Mouse (Mus musculus): ENCODE measurements around the gene Slco2b1. TPM values are rescaled to one million over a fixed set of nuclear protein-coding genes. Genes with fewer than 3 reads are reported as not detected.
"Not testable (repeated sequence)": the region's sequence is repeated elsewhere in the genome, so short reads cannot be mapped to it uniquely, and the experiment has no call there.

Slco2b1 gene
- 2.1 and 3.2 TPM in 2 replicates for polyA plus RNA-seq (2016; fragmentation: Nextera tagmentation; extraction: Ambion mirVana)

GRCm38 (mm10) chr7:99711166-99711565, at the start of gene Slco2b1:
Slco2b1 (minus strand) TSS chr7:99711340.
- peaks cover 5% of the 10 kb centered on the region; the same call in 1 of the 2 replicates for H3K27me3 ChIP-seq (ENCODE audit: low read depth, poor library complexity, severe bottlenecking)
- 84% methylated on average over 8 of the region's 8 CpGs for WGBS

DNA sequence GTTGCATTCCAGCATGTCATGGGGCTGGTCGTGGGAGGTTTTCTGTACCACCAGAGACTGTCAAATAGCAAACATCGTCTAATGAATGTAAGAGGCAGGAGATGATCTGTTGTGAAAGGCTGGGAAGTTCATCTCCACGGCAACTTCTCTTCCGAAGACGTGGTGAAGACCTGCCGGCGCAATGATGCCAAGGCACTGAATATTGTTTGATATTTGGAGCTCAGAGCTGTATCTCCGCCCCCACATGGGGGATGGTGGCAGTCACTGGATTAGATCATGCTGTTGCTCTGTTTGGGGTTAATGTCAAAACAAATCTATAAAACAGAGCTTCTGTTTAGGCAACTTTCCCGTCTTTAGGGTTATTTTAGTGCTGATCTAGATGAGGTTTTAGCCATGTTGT, 28.1 kb upstream of the Slco2b1 start:
- H3K4me1 ChIP-seq = peaks cover 7% of the 10 kb centered on the region
- no peak overlapping the region for H3K27ac ChIP-seq (replicated peaks)
- no peak overlapping the region for H3K4me3 ChIP-seq
- no peaks in the 10 kb centered on the region for H3K9me3 ChIP-seq (replicated peaks)
- no peak for DNase-seq (ENCODE audit: low spot score)
- no peaks in the 10 kb centered on the region for H3K36me3 ChIP-seq
- no peaks in the 10 kb centered on the region for H3K27me3 ChIP-seq (ENCODE audit: low read depth, poor library complexity, severe bottlenecking)
- 65% methylated on average over 9 of the region's 9 CpGs for WGBS

More at GRCm38 (mm10) chr7:99711166-99711565, at the start of gene Slco2b1:
- Histone ChIP-seq H3K9me3 (replicated peaks) (no peaks in the 10 kb centered on the region), H3K36me3 (no peaks in the 10 kb centered on the region), H3K27ac (replicated peaks) (no peak within 1 kb of the TSS), H3K4me1 (peaks cover 24% of the 10 kb centered on the region; the same call in 1 of the 2 replicates), H3K4me3 (no peak within 1 kb of the TSS)
- DNase-seq (ENCODE audit: low spot score) = no peak

GRCm38 (mm10) chr7:99735491-99735890, 24.4 kb upstream of the Slco2b1 start:
- DNase-seq (ENCODE audit: low spot score); H3K27ac ChIP-seq (replicated peaks); H3K4me3 ChIP-seq; H3K36me3 ChIP-seq; H3K9me3 ChIP-seq (replicated peaks); H3K27me3 ChIP-seq (ENCODE audit: low read depth, poor library complexity, severe bottlenecking); H3K4me1 ChIP-seq: not testable (repeated sequence)
- WGBS = 95% methylated on average over 9 of the region's 9 CpGs

DNA sequence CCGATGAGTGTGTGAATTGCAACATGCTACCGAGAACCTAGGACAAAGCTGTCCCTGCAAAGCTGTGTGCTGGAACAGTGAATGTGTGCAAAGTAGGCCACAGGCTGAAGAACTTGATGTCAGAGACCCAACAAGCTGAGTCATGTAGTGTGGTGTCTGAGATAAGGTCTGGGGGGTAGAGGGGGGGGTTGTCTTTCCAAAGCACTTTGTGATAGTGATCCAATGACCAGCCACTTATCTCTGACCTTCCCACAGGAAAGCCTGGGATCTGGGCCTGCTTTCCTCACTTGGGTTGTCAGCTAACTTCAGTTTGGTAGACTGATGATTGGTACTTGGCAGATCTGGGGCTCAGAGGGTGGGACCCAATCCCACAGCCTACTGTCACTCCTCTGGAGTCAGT, 23.5 kb upstream of the Slco2b1 start:
- DNase-seq (ENCODE audit: low spot score) = no peak
- no peak overlapping the region for H3K4me3 ChIP-seq
- H3K36me3 ChIP-seq = no peaks in the 10 kb centered on the region
- no peaks in the 10 kb centered on the region for H3K9me3 ChIP-seq (replicated peaks)
- no peak overlapping the region for H3K27ac ChIP-seq (replicated peaks)
- H3K4me1 ChIP-seq = peaks cover 7% of the 10 kb centered on the region
- 91% methylated on average over 2 of the region's 2 CpGs for WGBS
- no peaks in the 10 kb centered on the region for H3K27me3 ChIP-seq (ENCODE audit: low read depth, poor library complexity, severe bottlenecking)

- no peaks in the 10 kb centered on the region for H3K27me3 ChIP-seq (ENCODE audit: low read depth, poor library complexity, severe bottlenecking)
- 85% methylated on average over 2 of the region's 2 CpGs for WGBS
- peak; percentile 1 for DNase-seq (ENCODE audit: low spot score)
- no peak within 1 kb of the TSS for H3K27ac ChIP-seq (replicated peaks)
- no peaks in the 10 kb centered on the region for H3K36me3 ChIP-seq
- H3K4me1 ChIP-seq = no peaks in the 10 kb centered on the region
- H3K4me3 ChIP-seq = no peak within 1 kb of the TSS
- H3K9me3 ChIP-seq (replicated peaks) = peaks cover 14% of the 10 kb centered on the region
These were observed 18.8 kb upstream of the Slco2b1 start, which contains the start of gene Olfr520 for GRCm38 (mm10) chr7:99729973-99730372. Olfr520 (plus strand) TSS chr7:99730273.

DNA sequence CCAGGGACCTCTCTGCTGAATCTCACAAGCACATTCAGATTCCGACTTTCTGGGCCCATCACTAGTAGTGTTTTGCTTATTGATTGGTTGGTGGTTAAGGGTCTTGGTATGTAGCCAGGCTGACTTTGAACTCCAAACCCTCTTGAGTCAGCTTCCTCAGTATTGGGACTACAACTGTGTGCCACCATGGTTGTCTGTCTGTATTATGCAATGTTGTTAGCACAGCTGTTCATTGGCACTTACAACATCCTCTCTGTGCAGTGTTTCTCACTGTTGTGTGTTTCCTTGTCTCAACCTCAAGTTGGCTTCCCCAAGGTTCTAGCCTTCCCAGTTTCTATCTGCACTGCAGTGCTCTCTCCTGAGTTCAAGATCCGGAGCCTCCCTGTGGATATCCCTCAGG, 5.4 kb upstream of the Slco2b1 start:
- Histone ChIP-seq H3K4me1 (no peaks in the 10 kb centered on the region), H3K4me3 (no peak overlapping the region), H3K36me3 (no peaks in the 10 kb centered on the region), H3K27me3 (ENCODE audit: low read depth, poor library complexity, severe bottlenecking) (no peaks in the 10 kb centered on the region), H3K27ac (replicated peaks) (no peak overlapping the region), H3K9me3 (replicated peaks) (no peaks in the 10 kb centered on the region)
- no peak for DNase-seq (ENCODE audit: low spot score)
- WGBS = 87% methylated on average over 2 of the region's 2 CpGs

DNA sequence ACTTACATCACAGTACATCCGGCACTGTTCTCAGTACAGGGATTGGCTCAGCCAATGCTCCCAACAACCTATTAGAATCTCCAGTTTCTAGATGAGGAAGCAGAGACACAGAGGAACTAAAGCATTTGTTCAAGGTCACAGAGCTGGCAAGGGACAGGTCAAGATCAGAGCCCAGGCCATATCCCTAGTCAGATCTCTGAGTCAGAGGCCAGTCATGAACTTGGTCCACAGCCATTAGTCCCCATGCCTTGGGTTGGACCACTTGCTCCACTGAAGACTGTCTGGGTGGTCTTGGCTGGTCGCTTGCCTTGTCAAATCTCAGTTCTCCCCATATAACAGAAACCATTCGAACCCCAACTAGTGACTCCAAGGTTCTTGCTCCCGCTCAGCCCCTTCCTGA, 1.3 kb upstream of the Slco2b1 start:
- H3K9me3 ChIP-seq (replicated peaks) = no peaks in the 10 kb centered on the region
- WGBS = 84% methylated on average over 4 of the region's 4 CpGs
- DNase-seq (ENCODE audit: low spot score) = no peak
- no peaks in the 10 kb centered on the region for H3K36me3 ChIP-seq
- H3K27ac ChIP-seq (replicated peaks) = no peak overlapping the region
- 0 out of 2 replicates have a peak, but pooled peaks cover 5% of the 10 kb centered on the region for H3K27me3 ChIP-seq (ENCODE audit: low read depth, poor library complexity, severe bottlenecking)
- no peak overlapping the region for H3K4me3 ChIP-seq
- H3K4me1 ChIP-seq = peaks cover 11% of the 10 kb centered on the region; the same call in 1 of the 2 replicates

- Histone ChIP-seq H3K36me3 (no peaks in the 10 kb centered on the region), H3K4me1 (peaks cover 26% of the 10 kb centered on the region; the same call in 1 of the 2 replicates), H3K9me3 (replicated peaks) (no peaks in the 10 kb centered on the region), H3K27ac (replicated peaks) (no peak overlapping the region), H3K4me3 (no peak overlapping the region), H3K27me3 (ENCODE audit: low read depth, poor library complexity, severe bottlenecking) (peaks cover 5% of the 10 kb centered on the region; the same call in 1 of the 2 replicates)
- DNase-seq (ENCODE audit: low spot score) = peak; percentile 64
- 26% methylated on average over 1 of the region's 1 CpGs for WGBS
These were observed 664 bp downstream of the Slco2b1 start for GRCm38 (mm10) chr7:99710476-99710875.

DNA sequence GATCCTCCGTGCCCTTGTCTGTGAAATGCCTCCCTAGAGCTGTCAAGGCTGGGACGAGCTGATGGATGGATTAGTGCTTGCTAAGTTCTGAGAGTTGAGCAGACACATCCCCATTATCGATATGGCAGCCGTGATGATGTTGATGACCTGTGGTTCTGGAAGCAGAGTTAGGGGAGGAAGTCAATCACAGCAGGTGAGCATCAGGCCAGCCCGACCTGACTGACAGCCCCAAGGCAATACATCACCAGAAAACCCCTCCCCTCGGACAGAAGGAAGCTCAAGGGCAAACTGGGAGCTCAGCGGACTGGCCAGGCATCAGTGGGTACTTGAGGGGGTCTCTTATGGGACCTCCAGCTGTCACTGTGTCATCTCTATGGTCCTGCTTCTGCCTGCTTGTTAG, 1.1 kb downstream of the Slco2b1 start:
- DNase-seq (ENCODE audit: low spot score) = no peak
- WGBS = 77% methylated on average over 7 of the region's 7 CpGs

DNA sequence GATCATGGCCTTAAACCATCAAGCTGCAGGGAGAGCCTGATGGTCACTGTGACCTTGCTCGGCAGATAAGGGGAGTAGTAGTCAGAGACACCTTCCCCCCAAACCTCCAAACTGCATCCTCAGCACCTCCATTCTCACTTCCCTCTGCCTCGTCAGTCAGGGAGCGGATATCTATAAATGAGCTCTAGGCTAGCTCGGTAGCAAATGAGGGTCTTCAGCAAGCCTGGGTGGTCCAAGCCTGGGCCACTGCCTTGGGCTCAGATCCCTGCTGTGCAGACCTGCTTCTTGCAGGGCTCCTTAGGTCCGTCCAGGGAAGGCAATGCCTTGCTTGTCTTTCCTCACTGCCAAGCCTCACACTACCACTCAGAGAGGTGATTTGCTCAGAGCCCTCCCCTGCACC, 2.4 kb downstream of the Slco2b1 start:
- H3K36me3 ChIP-seq = no peaks in the 10 kb centered on the region
- H3K4me1 ChIP-seq = peaks cover 26% of the 10 kb centered on the region; the same call in 1 of the 2 replicates
- DNase-seq (ENCODE audit: low spot score) = no peak
- peaks cover 5% of the 10 kb centered on the region; the same call in 1 of the 2 replicates for H3K27me3 ChIP-seq (ENCODE audit: low read depth, poor library complexity, severe bottlenecking)
- 75% methylated on average over 5 of the region's 5 CpGs for WGBS
- no peaks in the 10 kb centered on the region for H3K9me3 ChIP-seq (replicated peaks)
- no peak overlapping the region; the same call in 1 of the 2 replicates for H3K27ac ChIP-seq (replicated peaks)
- H3K4me3 ChIP-seq = no peak overlapping the region

More for the DNA sequence above, 1.1 kb downstream of the Slco2b1 start:
- H3K9me3 ChIP-seq (replicated peaks) = no peaks in the 10 kb centered on the region
- H3K27me3 ChIP-seq (ENCODE audit: low read depth, poor library complexity, severe bottlenecking) = peaks cover 5% of the 10 kb centered on the region; the same call in 1 of the 2 replicates
- no peak overlapping the region for H3K27ac ChIP-seq (replicated peaks)
- no peak overlapping the region for H3K4me3 ChIP-seq
- H3K4me1 ChIP-seq = peaks cover 26% of the 10 kb centered on the region; the same call in 1 of the 2 replicates
- no peaks in the 10 kb centered on the region for H3K36me3 ChIP-seq

GRCm38 (mm10) chr7:99708301-99708721, 2.8 kb downstream of the Slco2b1 start:
- no peaks in the 10 kb centered on the region for H3K9me3 ChIP-seq (replicated peaks)
- H3K27me3 ChIP-seq (ENCODE audit: low read depth, poor library complexity, severe bottlenecking) = peaks cover 5% of the 10 kb centered on the region; the same call in 1 of the 2 replicates
- H3K27ac ChIP-seq (replicated peaks) = no peak overlapping the region
- DNase-seq (ENCODE audit: low spot score) = no peak
- H3K36me3 ChIP-seq = no peaks in the 10 kb centered on the region
- H3K4me3 ChIP-seq = no peak overlapping the region
- WGBS = 74% methylated on average over 8 of the region's 8 CpGs
- H3K4me1 ChIP-seq = peaks cover 26% of the 10 kb centered on the region; the same call in 1 of the 2 replicates

DNA sequence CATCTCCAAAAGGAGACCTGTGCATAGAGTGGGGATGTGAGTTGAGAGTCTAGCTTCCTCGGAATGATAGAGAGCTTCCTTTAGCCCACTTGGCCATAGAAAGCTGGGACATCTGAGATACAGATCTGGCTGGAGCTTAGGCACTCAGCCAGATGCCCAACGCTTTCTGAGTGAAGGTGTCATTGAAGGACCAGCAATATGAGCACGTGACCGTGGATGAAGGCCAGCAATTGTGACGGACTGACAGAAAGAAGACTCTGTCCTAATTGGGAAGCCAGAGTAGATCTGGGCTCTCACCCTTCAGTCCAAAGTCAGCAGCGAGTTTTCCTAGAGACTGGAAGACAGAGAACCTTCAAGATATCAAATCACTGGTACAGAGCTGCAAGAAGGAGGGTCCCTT, 3.5 kb downstream of the Slco2b1 start:
- no peaks in the 10 kb centered on the region for H3K9me3 ChIP-seq (replicated peaks)
- no peak overlapping the region for H3K27ac ChIP-seq (replicated peaks)
- no peak overlapping the region for H3K4me3 ChIP-seq
- peaks cover 29% of the 10 kb centered on the region for H3K4me1 ChIP-seq
- DNase-seq (ENCODE audit: low spot score) = no peak
- peaks cover 5% of the 10 kb centered on the region; the same call in 1 of the 2 replicates for H3K27me3 ChIP-seq (ENCODE audit: low read depth, poor library complexity, severe bottlenecking)
- 86% methylated on average over 6 of the region's 6 CpGs for WGBS
- H3K36me3 ChIP-seq = no peaks in the 10 kb centered on the region

DNA sequence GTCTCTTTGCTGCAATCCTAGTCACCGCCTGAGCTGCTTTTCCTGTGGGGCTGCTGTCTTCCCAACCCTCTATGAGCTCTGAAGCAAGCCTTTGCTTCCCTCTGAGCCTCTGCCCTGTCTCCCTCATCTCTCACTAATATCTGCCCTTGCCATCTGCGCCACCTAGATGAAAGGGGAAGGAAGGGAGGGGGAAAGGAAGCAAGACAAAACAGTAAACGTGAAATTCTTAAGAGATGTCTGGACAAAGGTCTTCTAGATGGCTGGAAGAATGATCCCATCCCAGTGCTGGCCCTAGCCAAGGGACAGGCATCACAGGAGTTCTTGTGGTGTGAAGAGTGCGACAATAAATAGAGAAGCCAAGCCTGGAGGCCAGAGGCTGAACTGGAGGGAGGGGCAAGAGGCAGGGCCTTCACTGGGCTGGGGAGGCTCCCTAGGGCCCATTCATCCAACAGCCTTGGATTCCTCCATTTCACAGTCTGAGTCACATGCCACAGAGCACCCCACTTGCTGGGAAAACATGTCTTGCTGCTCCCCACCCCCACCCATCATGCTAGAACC, 4.0 kb downstream of the Slco2b1 start:
- Histone ChIP-seq H3K27me3 (ENCODE audit: low read depth, poor library complexity, severe bottlenecking) (peaks cover 5% of the 10 kb centered on the region; the same call in 1 of the 2 replicates), H3K9me3 (replicated peaks) (no peaks in the 10 kb centered on the region), H3K4me1 (peaks cover 34% of the 10 kb centered on the region), H3K36me3 (no peaks in the 10 kb centered on the region), H3K27ac (replicated peaks) (peak overlapping the region; percentile 24; the same call in 1 of the 2 replicates), H3K4me3 (no peak overlapping the region)
- 54% methylated on average over 4 of the region's 4 CpGs for WGBS
- DNase-seq (ENCODE audit: low spot score) = no peak
